ENCODE assay signal across 8 mouse cellular contexts in the genomic region with DNA sequence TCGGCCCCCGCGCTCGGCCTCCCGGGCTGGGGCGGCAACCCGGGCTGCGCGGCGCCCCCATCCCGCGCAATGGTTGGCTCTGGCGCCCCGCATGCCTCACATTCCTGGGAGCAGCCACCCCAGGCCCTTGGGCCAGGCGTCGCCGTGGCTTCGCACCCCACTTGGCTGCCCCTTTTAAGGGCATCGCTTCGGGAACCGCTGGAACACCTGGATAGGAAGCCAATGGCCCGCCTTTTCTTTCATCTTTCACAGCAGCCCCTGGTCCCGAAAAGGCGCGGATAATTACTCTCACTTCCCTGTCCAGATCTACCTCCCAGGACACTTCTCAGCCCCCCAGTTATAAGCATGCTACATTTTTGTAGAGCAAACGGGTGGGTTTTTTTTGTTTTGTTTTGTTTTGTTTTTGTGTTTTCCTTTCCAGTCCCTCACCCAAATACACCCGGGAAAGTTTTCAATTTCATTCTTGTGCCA.
DNase-seq lines count a peak whose midpoint lies in the region; TF ChIP-seq lines count a peak whose summit lies in the region.

No protein-coding gene starts in this region.

- peak overlapping the region; percentile 80 for H3K27ac ChIP-seq in left cerebral cortex, adult 2 months

- TF ChIP-seq CTCF in left cerebral cortex, adult 2 months (IDR thresholded peaks at IDR 0.05) = no peak

- no peak for DNase-seq in left cerebral cortex, adult 2 months (ENCODE audit: extremely low spot score in 1 of 2, low spot score in 2 of 2)
- DNase-seq in left cerebral cortex, postnatal 14 days (ENCODE audit: low spot score in 2 of 2) = no peak
- DNase-seq in adipocyte (ENCODE audit: low spot score) = peak; percentile 36
- peak; percentile 72 for DNase-seq in forelimb bud, embryonic 11.5 days (ENCODE audit: low read depth, low spot score)
- peak; percentile 63 for DNase-seq in mesoderm, embryonic 11.5 days (ENCODE audit: low read depth, low spot score)
- DNase-seq in adrenal gland, postnatal 36 days = no peak
- no peak for DNase-seq in kidney, postnatal 4 days
- DNase-seq in right cerebral cortex, postnatal 25 days = no peak

- H3K4me3 ChIP-seq in left cerebral cortex, adult 2 months = peak overlapping the region; percentile 55

- intact Hi-C loops in left cerebral cortex, adult 2 months (cut with DNase I) = no loop called here
- intact Hi-C loops in left cerebral cortex, postnatal 14 days (cut with DNase I) = no loop called here

Comparison
In these comparisons a context has a peak if more than half of its experiments do, and no peak if none do; other contexts are left out.
1. DNase-seq: peak in adipocyte (single experiment), forelimb bud, embryonic 11.5 days (single experiment) and mesoderm, embryonic 11.5 days (single experiment); none in left cerebral cortex, adult 2 months (0 of 2), left cerebral cortex, postnatal 14 days (0 of 2), adrenal gland, postnatal 36 days (0 of 2), kidney, postnatal 4 days (0 of 2) and right cerebral cortex, postnatal 25 days (single experiment).